Mouse (Mus musculus) megakaryocyte, embryonic 14.5 days (primary cell): ENCODE measurements at regions not wholly inside any gene's neighbourhood (a gene's known extent, or its start where the extent isn't known, plus 50 kb on each side); places are given as distances from the start of the nearest gene placed in this dataset.

Experiments
- H3K27me3 ChIP-seq: replicated peaks from 2 replicates; pipeline ENCODE3; 2012; ENCODE audit warnings: inconsistent platforms
- H3K36me3 ChIP-seq: replicated peaks from 2 replicates; pipeline ENCODE3; 2012; ENCODE audit warnings: low read length, inconsistent platforms, mixed read lengths
- H3K4me1 ChIP-seq: 2 replicates; pipeline ENCODE4 v1.6.1; 2012; ENCODE audit warnings: inconsistent platforms
- H3K4me3 ChIP-seq: replicated peaks from 2 replicates; pipeline ENCODE3; 2012; ENCODE audit warnings: moderate library complexity, mild to moderate bottlenecking, inconsistent platforms
- H3K9me3 ChIP-seq: 2 replicates; pipeline ENCODE4 v1.6.1; 2012; ENCODE audit warnings: inconsistent platforms
- FLI1 ChIP-seq: IDR thresholded peaks from 2 replicates; pipeline ENCODE4 v1.6.1; 2012; ENCODE audit warnings: low read length, inconsistent platforms, mixed read lengths
- GATA1 ChIP-seq: IDR thresholded peaks from 3 replicates; pipeline ENCODE4 v1.6.1; 2012; ENCODE audit warnings: mixed read lengths, low read length, inconsistent platforms, borderline replicate concordance

DNA sequence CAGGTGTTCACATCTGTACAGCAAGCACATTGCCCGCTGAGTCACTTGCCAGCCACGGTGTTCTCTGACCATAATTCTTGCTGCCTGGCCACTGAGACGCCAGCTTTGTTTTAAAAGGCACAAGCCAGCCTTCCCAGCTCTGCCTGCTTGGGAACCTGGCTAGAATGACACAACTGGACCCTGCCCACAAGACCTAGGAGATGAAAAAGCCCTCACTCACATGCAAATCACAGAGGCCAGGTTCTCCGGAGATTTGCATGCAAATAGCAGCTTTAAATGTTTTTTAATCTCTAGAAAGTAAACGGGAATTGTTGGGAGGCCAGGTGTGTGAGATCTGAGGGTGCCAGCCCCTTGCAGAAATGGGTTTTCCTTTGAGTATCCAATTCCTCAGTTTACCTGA lies 71.9 kb downstream of the 1810010D01Rik start:
- H3K36me3 ChIP-seq = no peaks in the 10 kb centered on the region
- H3K27me3 ChIP-seq = peaks cover 69% of the 10 kb centered on the region
- peaks cover 47% of the 10 kb centered on the region for H3K9me3 ChIP-seq
- peaks cover 9% of the 10 kb centered on the region for H3K4me1 ChIP-seq
- TF ChIP-seq FLI1 (no peak), GATA1 (no peak)
- H3K4me3 ChIP-seq = no peak overlapping the region

GRCm38 (mm10) chr7:145132506-145132905 lies 75.4 kb downstream of the 1810010D01Rik start:
- H3K9me3 ChIP-seq = peaks cover 14% of the 10 kb centered on the region
- H3K4me1 ChIP-seq = peaks cover 23% of the 10 kb centered on the region
- no peaks in the 10 kb centered on the region for H3K36me3 ChIP-seq
- TF ChIP-seq GATA1 (no peak), FLI1 (no peak)
- H3K4me3 ChIP-seq = no peak overlapping the region
- H3K27me3 ChIP-seq = peaks cover 72% of the 10 kb centered on the region

DNA sequence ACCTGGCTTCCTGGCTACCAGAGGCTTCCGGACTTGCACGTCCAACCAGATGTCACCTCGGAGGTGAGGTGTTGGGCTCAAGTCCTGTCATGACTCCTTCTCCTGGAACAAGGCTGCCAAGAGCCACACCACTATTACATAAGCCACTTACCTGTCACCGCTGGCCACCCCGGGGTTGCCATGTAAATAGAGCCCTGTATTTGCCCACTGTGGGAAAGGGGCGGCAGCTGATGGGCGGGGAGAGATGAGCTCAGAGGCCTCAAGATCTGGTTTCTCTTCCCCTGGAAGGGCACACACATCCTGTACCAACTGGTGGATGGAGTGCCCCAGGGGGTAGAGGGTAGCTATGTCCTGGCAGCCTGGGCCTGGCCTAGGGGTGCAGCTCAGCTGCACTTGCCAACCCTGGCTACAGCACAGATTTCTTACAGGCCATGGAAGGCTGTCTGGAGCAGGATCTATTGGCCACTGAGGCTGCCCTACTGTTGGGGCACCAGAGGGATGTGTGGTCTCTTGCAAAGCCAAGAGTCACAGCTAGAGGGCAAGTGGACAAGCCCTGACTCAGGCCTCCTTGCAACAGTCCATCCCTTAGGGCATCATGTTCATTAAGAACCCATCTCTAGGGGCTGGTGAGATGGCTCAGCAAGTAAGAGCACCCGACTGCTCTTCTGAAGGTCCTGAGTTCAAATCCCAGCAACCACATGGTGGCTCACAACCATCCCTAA lies 76.3 kb downstream of the 1810010D01Rik start:
- no peaks in the 10 kb centered on the region for H3K36me3 ChIP-seq
- no peak for TF ChIP-seq FLI1
- no peak for TF ChIP-seq GATA1
- H3K4me1 ChIP-seq = peaks cover 23% of the 10 kb centered on the region
- H3K9me3 ChIP-seq = peaks cover 6% of the 10 kb centered on the region
- H3K4me3 ChIP-seq = no peak overlapping the region
- H3K27me3 ChIP-seq = peaks cover 75% of the 10 kb centered on the region

- H3K9me3 ChIP-seq = 0 out of 2 replicates have a peak, but pooled peaks cover 2% of the 10 kb centered on the region
- no peak for TF ChIP-seq FLI1
- TF ChIP-seq GATA1 = no peak
- peaks cover 38% of the 10 kb centered on the region for H3K4me1 ChIP-seq
- peaks cover 78% of the 10 kb centered on the region for H3K27me3 ChIP-seq
- H3K4me3 ChIP-seq = peak overlapping the region; percentile 7
- H3K36me3 ChIP-seq = no peaks in the 10 kb centered on the region
Measured at GRCm38 (mm10) chr7:145129971-145130370, 77.9 kb downstream of the 1810010D01Rik start.

DNA sequence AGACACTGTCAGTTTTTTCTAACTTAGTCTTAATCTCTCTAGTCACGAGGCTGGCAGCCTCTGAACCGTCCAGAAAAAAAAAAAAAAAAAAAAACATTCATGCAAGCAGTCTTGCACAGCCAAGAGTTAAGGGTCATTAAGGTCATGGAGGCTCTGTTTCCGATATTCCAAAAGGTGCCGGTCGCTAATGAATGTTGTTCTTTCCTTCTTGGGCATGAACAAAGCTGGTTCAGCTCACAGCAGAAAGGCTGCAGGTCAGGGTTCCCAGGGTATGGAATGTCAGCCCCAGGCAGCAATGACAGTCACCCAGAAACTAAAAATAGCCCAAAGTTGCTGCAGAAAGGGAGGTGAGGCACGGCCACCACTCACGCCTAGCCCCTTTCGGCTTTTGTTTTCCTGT lies 80.3 kb downstream of the 1810010D01Rik start:
- H3K9me3 ChIP-seq = peaks cover 10% of the 10 kb centered on the region
- TF ChIP-seq GATA1 = no peak
- no peak for TF ChIP-seq FLI1
- H3K27me3 ChIP-seq = peaks cover 65% of the 10 kb centered on the region
- no peaks in the 10 kb centered on the region for H3K36me3 ChIP-seq
- peaks cover 52% of the 10 kb centered on the region for H3K4me1 ChIP-seq
- H3K4me3 ChIP-seq = no peak overlapping the region

DNA sequence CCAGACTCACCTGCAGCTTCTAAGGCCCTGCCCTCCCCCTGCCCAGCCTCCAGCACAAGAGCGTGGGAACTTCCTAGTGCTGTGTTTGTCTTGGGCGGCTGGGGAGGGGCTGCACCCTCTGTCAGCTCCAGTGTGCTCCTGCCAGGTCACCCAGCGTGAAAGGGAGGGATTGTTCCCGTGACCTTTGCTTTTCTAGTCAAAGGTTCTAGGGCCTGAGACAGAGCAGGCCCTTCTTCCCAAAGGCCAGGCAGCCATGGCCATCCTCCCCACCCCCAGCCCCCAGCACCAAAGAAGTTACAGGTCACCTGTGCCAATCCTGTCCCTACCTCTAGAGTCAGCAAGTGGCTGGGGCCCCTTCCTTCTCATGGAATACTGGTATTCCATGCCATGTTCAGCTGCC lies 80.7 kb downstream of the 1810010D01Rik start:
- H3K27me3 ChIP-seq = peaks cover 66% of the 10 kb centered on the region
- H3K36me3 ChIP-seq = no peaks in the 10 kb centered on the region
- H3K4me3 ChIP-seq = no peak overlapping the region
- H3K9me3 ChIP-seq = peaks cover 12% of the 10 kb centered on the region
- peaks cover 57% of the 10 kb centered on the region for H3K4me1 ChIP-seq
- TF ChIP-seq GATA1 = no peak

DNA sequence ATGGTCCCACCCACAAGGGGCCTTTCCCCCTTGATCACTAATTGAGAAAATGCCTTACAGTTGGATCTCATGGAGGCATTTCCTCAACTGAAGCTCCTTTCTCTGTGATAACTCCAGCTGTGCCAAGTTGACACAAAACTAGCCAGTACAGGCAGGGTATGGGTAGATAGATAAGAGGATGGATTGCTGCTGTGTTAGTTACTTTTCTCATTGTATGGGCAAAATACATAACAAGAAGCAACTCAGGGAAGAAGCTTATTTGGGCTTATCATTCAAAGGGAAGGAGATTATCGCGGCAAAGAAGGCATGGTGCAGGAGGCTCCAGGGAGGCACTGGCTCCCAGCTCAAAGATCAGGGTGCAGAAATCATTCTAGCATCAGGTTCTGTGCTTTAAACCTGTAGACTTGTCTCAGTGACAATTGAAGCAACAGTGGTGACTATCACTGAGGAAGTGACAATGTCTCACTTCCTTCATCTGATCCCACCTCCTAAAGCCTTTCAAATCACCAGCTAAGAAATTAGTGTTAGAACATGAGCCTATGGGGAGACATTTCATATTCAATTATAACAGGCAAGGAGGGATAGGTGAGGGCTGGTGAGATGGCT lies 83.8 kb downstream of the 1810010D01Rik start:
- Histone ChIP-seq H3K36me3 (no peaks in the 10 kb centered on the region), H3K4me3 (no peak overlapping the region), H3K9me3 (peaks cover 10% of the 10 kb centered on the region), H3K27me3 (peaks cover 78% of the 10 kb centered on the region), H3K4me1 (peaks cover 51% of the 10 kb centered on the region)
- TF ChIP-seq FLI1 = no peak
- no peak for TF ChIP-seq GATA1

DNA sequence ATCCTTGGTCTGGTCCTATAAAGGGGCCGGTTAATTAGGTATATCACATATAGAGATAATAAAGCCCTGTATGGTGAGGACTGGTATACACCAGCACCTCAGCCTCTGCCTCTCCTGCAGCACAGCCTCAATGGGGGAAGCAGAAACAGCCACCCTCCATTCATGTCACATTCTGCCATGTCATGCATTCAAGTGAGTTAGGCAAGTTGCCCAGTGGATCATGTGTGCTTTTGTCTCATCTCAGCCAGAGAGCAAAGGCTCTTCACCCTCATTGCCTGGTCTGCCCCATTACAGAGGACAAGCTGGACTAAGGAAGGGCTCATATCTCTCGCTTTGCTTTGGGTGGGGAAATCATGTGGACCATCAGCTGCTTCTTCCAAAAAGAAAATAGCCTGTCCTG lies 85.4 kb downstream of the 1810010D01Rik start:
- H3K36me3 ChIP-seq = no peaks in the 10 kb centered on the region
- peaks cover 81% of the 10 kb centered on the region for H3K27me3 ChIP-seq
- peaks cover 10% of the 10 kb centered on the region for H3K9me3 ChIP-seq
- TF ChIP-seq FLI1 (no peak), GATA1 (no peak)
- H3K4me3 ChIP-seq = no peak overlapping the region
- peaks cover 51% of the 10 kb centered on the region for H3K4me1 ChIP-seq

- Histone ChIP-seq H3K4me3 (no peak overlapping the region), H3K4me1 (peaks cover 47% of the 10 kb centered on the region), H3K27me3 (peaks cover 88% of the 10 kb centered on the region), H3K36me3 (no peaks in the 10 kb centered on the region), H3K9me3 (peaks cover 10% of the 10 kb centered on the region)
- TF ChIP-seq FLI1 (no peak), GATA1 (no peak)
Measured at GRCm38 (mm10) chr7:145118406-145118805, 89.5 kb downstream of the 1810010D01Rik start.

GRCm38 (mm10) chr7:145114660-145115059 lies 93.3 kb downstream of the 1810010D01Rik start:
- TF ChIP-seq GATA1 = no peak
- TF ChIP-seq FLI1 = no peak
- H3K9me3 ChIP-seq = no peaks in the 10 kb centered on the region
- H3K4me1 ChIP-seq = peaks cover 57% of the 10 kb centered on the region
- H3K27me3 ChIP-seq = peaks cover 61% of the 10 kb centered on the region
- H3K4me3 ChIP-seq = no peak overlapping the region
- no peaks in the 10 kb centered on the region for H3K36me3 ChIP-seq
